Mouse (Mus musculus) heart, adult 2 months (tissue): ENCODE measurements around the gene Cyp2t4. TPM values are rescaled to one million over a fixed set of nuclear protein-coding genes. Genes with fewer than 3 reads are reported as not detected.
A peak's percentile ranks its signal among the peaks of the same experiment; 100 is the strongest.

Source experiments
- DNase-seq, 2 experiments: peaks; one replicate each; pipeline ENCODE4 v3.0.0; 2021
- H3K27ac ChIP-seq: fragments of 200-600 bp; 2 replicates; pipeline ENCODE4 v1.8.1; 2022
- H3K27me3 ChIP-seq: fragments of 200-500 bp; 2 replicates; pipeline ENCODE4 v1.6.1; 2012; ENCODE audit warnings: mild to moderate bottlenecking, low read length, inconsistent platforms, mixed read lengths; ENCODE audit not compliant: control insufficient read depth, insufficient read depth
- H3K36me3 ChIP-seq: fragments of 200-500 bp; 2 replicates; pipeline ENCODE4 v1.6.1; 2012; ENCODE audit warnings: low read length, inconsistent platforms; ENCODE audit not compliant: control insufficient read depth, insufficient read depth
- H3K4me1 ChIP-seq: fragments of 200-500 bp; 2 replicates; pipeline ENCODE4 v1.6.1; 2011; ENCODE audit warnings: low read length; ENCODE audit not compliant: control insufficient read depth, insufficient read depth
- H3K4me3 ChIP-seq: fragments of 200-600 bp; 2 replicates; pipeline ENCODE4 v1.8.1; 2022
- H3K79me2 ChIP-seq: fragments of 200-500 bp; replicated peaks from 2 replicates; pipeline ENCODE4 v1.6.1; 2012; ENCODE audit warnings: mild to moderate bottlenecking, inconsistent platforms, low read length, moderate library complexity, mixed read lengths; ENCODE audit not compliant: control insufficient read depth, insufficient read depth
- H3K9ac ChIP-seq: fragments of 200-500 bp; 2 replicates; pipeline ENCODE4 v1.6.1; 2012; ENCODE audit warnings: low read depth, mild to moderate bottlenecking, control low read depth, inconsistent platforms, low read length, mixed read lengths
- CTCF ChIP-seq: fragments of 200-600 bp; IDR thresholded peaks from 2 replicates; pipeline ENCODE4 v1.8.1; 2022; ENCODE audit warnings: antibody characterized with exemption, mild to moderate bottlenecking, moderate library complexity
- EP300 ChIP-seq: fragments of 200-500 bp; IDR thresholded peaks from 2 replicates; pipeline ENCODE4 v1.6.1; 2011; ENCODE audit warnings: low read depth, low read length, control low read depth; ENCODE audit not compliant: insufficient read depth
- POLR2A ChIP-seq: fragments of 200-500 bp; IDR thresholded peaks from 2 replicates; pipeline ENCODE4 v1.6.1; 2011; ENCODE audit warnings: mild to moderate bottlenecking, low read depth, low read length, control low read depth; ENCODE audit not compliant: insufficient read depth
- WGBS: fragments of 180-500 bp; shearing (Covaris S2); methylation state at CpG from one replicate; pipeline ENCODE4 v1.1.7; 2018; 5-methylcytosine and 5-hydroxymethylcytosine counted together
- intact Hi-C: fragments of 180-260 bp; cut with DNase I; formaldehyde crosslinking; loops from one replicate; pipeline ENCODE4 v1.15.1; 2025
- polyA plus RNA-seq: library from polyadenylated mRNA; depleted of rRNA; stranded (reverse); fragments of >200 nt; gene quantifications from 2 replicates; pipeline ENCODE4 v1.2.3, GENCODE M21; 2012
- total RNA-seq, 2 experiments: library from RNA; stranded (reverse); gene quantifications; 2 replicates each; pipeline ENCODE4 v1.2.3; 2021

The Cyp2t4 gene
- total and polyA plus RNA-seq, 3 experiments, result not detected

- intact Hi-C loops, result loop anchor here (2.0 kb wide), 1 partner anchor 14 kb away; the partner anchor contains the start of gene BC024978
- DNase-seq, result no peak
- TF ChIP-seq EP300 (no peak), POLR2A (no peak), CTCF (no peak)
- H3K27me3 ChIP-seq, result no peaks in the 10 kb centered on the region
- WGBS, result 63% methylated on average over 14 of the region's 14 CpGs
- no peak within 1 kb of the TSS for H3K4me3 ChIP-seq
- peaks cover 4% of the 10 kb centered on the region; the same call in 1 of the 2 replicates for H3K4me1 ChIP-seq
- H3K79me2 ChIP-seq, result no peaks in the 10 kb centered on the region
- H3K27ac ChIP-seq, result peak within 1 kb of the TSS; percentile 74; the same call in 1 of the 2 replicates
- no peak within 1 kb of the TSS for H3K9ac ChIP-seq
- no peaks in the 10 kb centered on the region for H3K36me3 ChIP-seq
Measured at GRCm38 (mm10) chr7:27180837-27181695, 27.6 kb downstream of the Cyp2t4 start, which contains the start of the genes Gm21983 and Mia. Gene Gm21983 (minus strand): TSS chr7:27181086. Gene Mia (minus strand): TSS chr7:27181157.

- H3K27me3 ChIP-seq, result no peaks in the 10 kb centered on the region
- TF ChIP-seq EP300 (no peak), CTCF (no peak), POLR2A (no peak)
- intact Hi-C loops, result no loop called here
- whole genome bisulfite sequencing, result 54% methylated on average over 1 of the region's 1 CpGs
- no peak overlapping the region for H3K4me3 ChIP-seq
- H3K36me3 ChIP-seq, result no peaks in the 10 kb centered on the region
- no peaks in the 10 kb centered on the region for H3K79me2 ChIP-seq
- no peak for DNase-seq
- H3K4me1 ChIP-seq, result peaks cover 4% of the 10 kb centered on the region; the same call in 1 of the 2 replicates
- no peak overlapping the region for H3K27ac ChIP-seq
- H3K9ac ChIP-seq, result no peak overlapping the region
Measured at GRCm38 (mm10) chr7:27182498-27182897, 29.0 kb downstream of the Cyp2t4 start.

GRCm38 (mm10) chr7:27184964-27185363 lies 31.4 kb downstream of the Cyp2t4 start:
- H3K36me3 ChIP-seq, result no peaks in the 10 kb centered on the region

GRCm38 (mm10) chr7:27185986-27186385 lies 32.5 kb downstream of the Cyp2t4 start:
- Histone ChIP-seq H3K27ac (no peak overlapping the region), H3K79me2 (0 out of 2 replicates have a peak, but pooled peaks cover 1% of the 10 kb centered on the region), H3K36me3 (0 out of 2 replicates have a peak, but pooled peaks cover 3% of the 10 kb centered on the region), H3K4me1 (no peaks in the 10 kb centered on the region), H3K27me3 (no peaks in the 10 kb centered on the region), H3K9ac (no peak overlapping the region), H3K4me3 (no peak overlapping the region)
- intact Hi-C loops, result no loop called here
- WGBS, result 72% methylated on average over 5 of the region's 5 CpGs
- DNase-seq, result no peak
- TF ChIP-seq EP300 (no peak), CTCF (no peak), POLR2A (no peak)

More at GRCm38 (mm10) chr7:27184964-27185363, 31.4 kb downstream of the Cyp2t4 start:
- H3K4me3 ChIP-seq, result no peak overlapping the region
- H3K9ac ChIP-seq, result no peak overlapping the region
- 66% methylated on average over 3 of the region's 3 CpGs for WGBS
- H3K79me2 ChIP-seq, result no peaks in the 10 kb centered on the region
- no peak for TF ChIP-seq POLR2A
- TF ChIP-seq EP300, result no peak
- peak; percentile 71 for TF ChIP-seq CTCF
- H3K27me3 ChIP-seq, result no peaks in the 10 kb centered on the region
- no peak overlapping the region for H3K27ac ChIP-seq
- H3K4me1 ChIP-seq, result peaks cover 4% of the 10 kb centered on the region; the same call in 1 of the 2 replicates
- intact Hi-C loops, result no loop called here
- no peak for DNase-seq

DNA sequence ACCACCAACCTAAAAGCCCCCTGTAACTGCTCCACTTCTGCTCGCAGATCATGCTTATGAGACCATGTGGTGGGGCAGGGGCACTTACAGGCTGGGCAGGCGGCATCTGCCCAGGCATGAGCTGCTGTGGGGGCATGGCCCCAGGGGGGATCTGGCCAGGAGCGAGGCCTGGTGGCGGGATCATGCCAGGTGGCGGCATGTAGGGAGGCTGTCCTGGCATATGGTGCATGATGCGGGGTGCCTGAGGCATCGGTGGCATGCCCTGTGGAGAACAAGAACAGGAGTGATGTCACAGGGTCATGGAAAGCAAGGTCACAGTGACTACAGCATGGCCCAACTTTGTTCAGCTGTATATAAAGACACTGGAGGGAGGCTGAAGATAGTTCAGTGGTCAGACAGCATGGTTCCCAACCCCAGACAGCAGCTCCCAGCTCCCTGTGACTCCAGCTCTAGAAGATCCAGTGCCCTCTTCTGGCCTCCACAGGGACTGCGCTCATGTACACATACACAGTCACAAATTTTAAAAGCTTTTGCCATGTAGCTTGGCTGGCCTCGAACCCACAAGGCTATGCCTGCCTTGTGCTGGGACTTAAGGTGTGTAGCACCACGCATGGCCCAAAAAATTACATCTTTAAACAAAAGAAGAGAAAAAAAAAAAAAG lies 35.9 kb downstream of the Cyp2t4 start:
- Histone ChIP-seq H3K27ac (no peak overlapping the region), H3K9ac (no peak overlapping the region), H3K4me3 (no peak overlapping the region), H3K4me1 (no peaks in the 10 kb centered on the region; the same call in 1 of the 2 replicates), H3K79me2 (peaks cover 3% of the 10 kb centered on the region; the same call in 1 of the 2 replicates), H3K36me3 (peaks cover 3% of the 10 kb centered on the region; the same call in 1 of the 2 replicates), H3K27me3 (no peaks in the 10 kb centered on the region)
- no peak for DNase-seq
- intact Hi-C loops, result no loop called here
- 98% methylated on average over 10 of the region's 10 CpGs for WGBS
- TF ChIP-seq POLR2A (no peak), EP300 (no peak), CTCF (peak; percentile 48)
